Mouse (Mus musculus) thymus, adult 2 months (tissue): Measurements from ENCODE around the gene Gm17359. TPM values are rescaled to one million over a fixed set of nuclear protein-coding genes. Genes with fewer than 3 reads are reported as not detected.

Experiments used
- DNase-seq: peaks from one replicate; pipeline ENCODE4 v3.0.0; 2021
- H3K27ac ChIP-seq: fragments of 200-500 bp; 2 replicates; pipeline ENCODE4 v1.5.1; 2012; ENCODE audit warnings: low read length, control low read depth; ENCODE audit not compliant: control insufficient read depth, insufficient read depth
- H3K27me3 ChIP-seq: fragments of 200-500 bp; 2 replicates; pipeline ENCODE4 v1.6.1; 2012; ENCODE audit warnings: mild to moderate bottlenecking, low read length, moderate library complexity, mixed read lengths; ENCODE audit not compliant: control insufficient read depth, insufficient read depth
- H3K36me3 ChIP-seq: fragments of 200-500 bp; 2 replicates; pipeline ENCODE4 v1.6.1; 2012; ENCODE audit warnings: mild to moderate bottlenecking, low read length, moderate library complexity; ENCODE audit not compliant: control insufficient read depth, insufficient read depth
- H3K4me1 ChIP-seq: fragments of 200-500 bp; replicated peaks from 2 replicates; pipeline ENCODE4 v1.6.1; 2012; ENCODE audit warnings: low read length; ENCODE audit not compliant: control insufficient read depth, insufficient read depth
- H3K4me3 ChIP-seq: fragments of 200-500 bp; 2 replicates; pipeline ENCODE4 v1.5.1; 2012; ENCODE audit warnings: mild to moderate bottlenecking, low read length, control low read depth, moderate library complexity; ENCODE audit not compliant: control insufficient read depth, insufficient read depth
- CTCF ChIP-seq: fragments of 200-500 bp; IDR thresholded peaks from 2 replicates; pipeline ENCODE4 v1.5.1; 2012; ENCODE audit warnings: mild to moderate bottlenecking, control low read depth, low read length, moderate library complexity, borderline replicate concordance; ENCODE audit not compliant: control insufficient read depth, poor library complexity, insufficient read depth; ENCODE audit errors: extremely low read depth
- POLR2A ChIP-seq: fragments of 200-500 bp; IDR thresholded peaks from 2 replicates; pipeline ENCODE4 v1.6.1; 2012; ENCODE audit warnings: mild to moderate bottlenecking, low read length, control low read depth, moderate library complexity; ENCODE audit not compliant: control insufficient read depth, poor library complexity, insufficient read depth; ENCODE audit errors: extremely low read depth
- WGBS: fragments of 180-500 bp; shearing (Covaris S2); methylation state at CpG from one replicate; pipeline ENCODE4 v1.1.7; 2018; 5-methylcytosine and 5-hydroxymethylcytosine counted together
- polyA plus RNA-seq: library from polyadenylated mRNA; depleted of rRNA; stranded (reverse); fragments of >200 nt; gene quantifications from 2 replicates; pipeline ENCODE4 v1.2.3, GENCODE M21; 2012

Gene Gm17359
- polyA plus RNA-seq, 1 experiment, result 0.11 TPM

DNA sequence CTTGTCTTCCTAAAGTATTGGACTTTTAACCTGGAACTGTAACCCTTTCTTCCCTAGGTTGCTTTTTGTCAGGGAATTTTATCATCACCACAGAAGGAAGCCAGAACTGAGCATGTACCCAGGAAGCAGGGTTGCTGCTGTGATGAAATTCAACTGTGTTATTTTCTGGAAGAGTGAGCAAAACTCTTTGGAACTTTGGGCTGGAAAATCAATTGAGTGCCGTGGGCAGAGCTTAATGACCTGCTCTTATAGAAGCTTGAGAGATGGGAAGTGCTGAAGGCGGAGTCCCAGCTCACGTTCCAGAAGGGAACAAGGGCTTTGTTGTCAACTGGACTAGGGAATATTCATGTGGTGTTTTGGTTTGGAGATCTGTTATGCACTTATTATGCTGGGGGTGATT is 37.5 kb downstream of the Gm17359 start:
- no peaks in the 10 kb centered on the region for H3K27me3 ChIP-seq
- no peak overlapping the region for H3K27ac ChIP-seq
- no peaks in the 10 kb centered on the region for H3K36me3 ChIP-seq
- TF ChIP-seq CTCF (no peak), POLR2A (no peak)
- no peak overlapping the region for H3K4me3 ChIP-seq
- H3K4me1 ChIP-seq, result no peaks in the 10 kb centered on the region
- no peak for DNase-seq
- WGBS, result 95% methylated on average over 3 of the region's 3 CpGs

DNA sequence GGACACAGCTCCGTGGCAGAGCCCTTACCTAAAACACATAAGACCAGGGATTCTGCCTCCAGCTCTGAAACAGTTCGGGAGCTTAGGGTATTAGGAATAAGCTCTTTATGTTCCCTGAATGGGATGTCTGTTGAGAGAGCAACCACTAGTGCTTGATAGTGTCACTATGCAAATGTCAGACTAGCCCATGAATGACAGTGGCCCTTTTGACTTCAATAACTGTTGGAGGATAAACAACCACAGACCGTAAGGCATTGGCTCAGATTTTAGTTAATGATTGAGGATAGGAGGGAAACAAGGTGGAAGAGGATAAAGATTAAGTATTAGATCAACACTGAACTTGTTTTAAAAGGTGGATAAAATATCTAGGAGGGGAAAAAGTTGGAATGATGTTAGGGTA is 41.6 kb downstream of the Gm17359 start:
- no peak for TF ChIP-seq CTCF
- no peak for TF ChIP-seq POLR2A

DNA sequence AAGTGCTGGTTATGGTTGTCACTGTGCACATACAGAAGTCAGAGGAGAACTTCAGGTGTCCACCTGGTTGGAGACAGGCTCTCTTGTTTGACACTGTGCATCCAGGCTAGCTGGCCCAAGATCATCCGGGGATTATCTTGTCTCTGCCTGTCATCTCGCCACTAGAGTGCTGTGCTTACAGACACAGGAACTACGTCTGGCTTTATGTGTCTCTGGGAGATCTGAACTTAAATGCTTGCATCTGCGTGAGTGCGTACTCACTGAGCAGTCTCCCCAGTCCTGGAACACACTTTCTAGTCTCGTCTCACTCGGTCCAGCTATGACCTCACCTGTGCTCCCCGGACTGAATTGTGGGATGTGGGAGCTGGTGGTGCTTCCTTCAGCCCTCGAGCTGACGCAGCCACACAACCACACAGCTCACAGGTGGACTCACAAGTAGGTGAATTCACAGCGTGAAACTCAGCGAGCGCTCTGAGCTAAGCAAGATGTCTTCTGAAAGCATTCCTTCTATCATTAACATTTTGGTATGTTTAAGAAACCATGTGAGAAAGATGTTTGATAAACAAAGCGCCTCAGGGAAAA is 42.9 kb downstream of the Gm17359 start:
- Histone ChIP-seq H3K4me1 (no peaks in the 10 kb centered on the region), H3K27me3 (no peaks in the 10 kb centered on the region), H3K36me3 (no peaks in the 10 kb centered on the region), H3K27ac (no peak overlapping the region), H3K4me3 (no peak overlapping the region)
- TF ChIP-seq CTCF (no peak), POLR2A (no peak)
- DNase-seq, result no peak
- 91% methylated on average over 14 of the region's 14 CpGs for WGBS

More for the DNA sequence above, 41.6 kb downstream of the Gm17359 start:
- Histone ChIP-seq H3K4me1 (no peaks in the 10 kb centered on the region), H3K27me3 (no peaks in the 10 kb centered on the region), H3K36me3 (no peaks in the 10 kb centered on the region), H3K4me3 (no peak overlapping the region), H3K27ac (no peak overlapping the region)
- no peak for DNase-seq
- 95% methylated on average over 3 of the region's 3 CpGs for WGBS

DNA sequence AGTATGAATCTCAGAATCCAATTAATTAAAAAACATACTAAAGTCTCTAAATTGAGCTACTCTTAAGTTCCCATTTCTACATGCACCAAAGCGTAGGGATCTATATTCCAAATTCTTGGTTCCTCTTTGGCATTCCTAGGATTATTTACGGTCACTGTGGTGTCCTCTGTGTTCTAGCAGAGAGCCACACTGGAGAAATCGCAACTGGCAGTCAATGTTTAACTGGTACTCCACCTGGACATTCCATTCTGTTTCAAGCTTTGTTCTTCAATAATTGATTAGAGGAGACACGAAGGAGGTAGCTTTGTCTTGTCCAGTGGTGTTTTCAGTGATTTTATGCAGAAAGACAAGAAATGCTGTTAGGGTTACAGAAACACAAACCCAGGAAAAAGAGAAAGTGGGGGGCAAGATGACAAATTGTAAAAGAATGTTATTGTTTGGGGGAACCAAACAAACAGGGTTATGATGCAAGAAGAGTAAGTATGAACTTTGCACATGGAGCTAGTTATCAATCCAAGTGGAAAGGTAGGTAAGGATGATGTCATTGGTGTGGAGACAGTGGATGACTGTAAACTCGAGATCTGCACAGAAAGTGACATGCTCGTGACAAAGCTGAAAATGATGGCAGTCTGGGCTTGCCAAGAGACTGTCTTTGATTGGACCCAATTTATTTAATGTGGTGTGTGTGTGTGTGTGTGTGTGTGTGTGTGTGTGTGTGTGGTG is 43.6 kb downstream of the Gm17359 start:
- Histone ChIP-seq H3K36me3 (no peaks in the 10 kb centered on the region), H3K4me1 (no peaks in the 10 kb centered on the region), H3K4me3 (no peak overlapping the region), H3K27me3 (no peaks in the 10 kb centered on the region), H3K27ac (no peak overlapping the region)
- TF ChIP-seq POLR2A (no peak), CTCF (no peak)
- no peak for DNase-seq
- 90% methylated on average over 6 of the region's 6 CpGs for WGBS

- no peaks in the 10 kb centered on the region for H3K4me1 ChIP-seq
- H3K27ac ChIP-seq, result no peak overlapping the region
- no peak for DNase-seq
- 57% methylated on average over 4 of the region's 4 CpGs for WGBS
- H3K4me3 ChIP-seq, result no peak overlapping the region
- no peak for TF ChIP-seq POLR2A
- TF ChIP-seq CTCF, result no peak
- H3K27me3 ChIP-seq, result no peaks in the 10 kb centered on the region
- no peaks in the 10 kb centered on the region for H3K36me3 ChIP-seq
Observed at GRCm38 (mm10) chr3:79381398-79381797, 44.9 kb downstream of the Gm17359 start.

GRCm38 (mm10) chr3:79385434-79386029 is 49.1 kb downstream of the Gm17359 start:
- no peak for DNase-seq
- Histone ChIP-seq H3K27me3 (no peaks in the 10 kb centered on the region), H3K36me3 (no peaks in the 10 kb centered on the region), H3K4me1 (no peaks in the 10 kb centered on the region), H3K4me3 (no peak overlapping the region), H3K27ac (no peak overlapping the region)
- no peak for TF ChIP-seq POLR2A
- TF ChIP-seq CTCF, result no peak
- WGBS, result 91% methylated on average over 8 of the region's 8 CpGs
